Mouse (Mus musculus): Measurements from ENCODE around the gene Ddx41. TPM values are rescaled to one million over a fixed set of nuclear protein-coding genes. Genes with fewer than 3 reads are reported as not detected.
A peak's percentile ranks its signal among the peaks of the same experiment; 100 is the strongest.

The Ddx41 gene
- polyA plus RNA-seq, 3 experiments from 2014 or later: 41.7 to 61.0 (median 54.6) TPM

DNA sequence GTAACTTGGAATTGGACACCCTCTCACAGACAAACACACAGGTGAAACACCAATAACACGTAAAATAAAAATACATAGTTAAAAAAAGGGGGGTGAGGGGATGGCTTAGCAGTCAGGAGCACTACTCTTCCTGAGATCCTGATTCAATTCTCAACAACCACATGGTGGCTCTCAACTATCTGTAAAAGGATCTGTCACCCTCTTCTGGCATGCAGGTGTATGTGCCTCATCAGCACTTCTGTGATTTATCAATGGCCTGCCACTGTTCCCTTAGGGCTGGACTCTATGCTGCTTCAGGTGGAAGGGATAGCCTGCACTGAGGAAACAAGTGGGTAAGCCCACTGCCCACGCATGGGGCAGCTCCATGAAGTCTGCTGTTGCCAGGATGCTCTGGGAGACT is 4.5 kb upstream of the Ddx41 start:
- ATAC-seq: no peak

DNA sequence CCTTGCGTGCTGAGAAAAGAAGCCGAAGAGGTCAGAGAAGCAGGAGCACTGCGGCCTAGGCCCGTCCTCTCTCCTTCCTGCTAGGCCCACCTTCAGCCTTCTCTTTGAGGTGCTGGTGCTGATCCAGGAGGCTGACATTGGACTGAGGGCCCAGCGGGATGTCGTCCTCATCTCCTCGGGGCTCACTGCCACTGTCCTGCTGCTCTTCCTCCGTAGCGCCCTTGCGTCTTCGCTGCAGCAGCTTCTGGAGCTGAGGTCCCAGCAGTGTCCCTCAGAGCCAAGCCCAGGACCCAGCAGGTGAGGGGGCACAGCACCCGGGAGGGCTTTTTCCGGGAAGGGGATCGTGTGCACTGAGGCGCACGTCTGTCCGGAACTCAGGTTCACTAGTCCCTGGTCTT is 663 bp downstream of the Ddx41 start:
- ATAC-seq: no peak

DNA sequence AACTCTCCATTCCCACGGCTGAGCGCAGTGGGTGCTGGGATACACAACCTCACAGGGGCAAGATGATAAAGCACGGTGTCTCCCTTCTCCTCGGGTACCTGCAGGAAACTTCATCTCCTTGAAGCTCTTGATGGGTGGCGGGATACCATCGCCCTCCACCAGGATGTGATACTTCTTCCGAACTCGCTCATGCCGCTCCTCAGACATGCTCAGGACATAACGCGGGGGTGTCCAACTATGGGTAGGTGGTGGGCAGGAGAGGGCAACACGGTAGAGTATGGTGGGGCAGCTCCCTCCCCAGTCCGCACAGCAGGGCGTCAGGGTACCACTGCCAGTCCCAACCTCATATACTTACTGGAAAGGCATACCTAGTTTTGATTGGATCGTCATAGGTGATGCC is 1.3 kb downstream of the Ddx41 start:
- ATAC-seq: no peak

DNA sequence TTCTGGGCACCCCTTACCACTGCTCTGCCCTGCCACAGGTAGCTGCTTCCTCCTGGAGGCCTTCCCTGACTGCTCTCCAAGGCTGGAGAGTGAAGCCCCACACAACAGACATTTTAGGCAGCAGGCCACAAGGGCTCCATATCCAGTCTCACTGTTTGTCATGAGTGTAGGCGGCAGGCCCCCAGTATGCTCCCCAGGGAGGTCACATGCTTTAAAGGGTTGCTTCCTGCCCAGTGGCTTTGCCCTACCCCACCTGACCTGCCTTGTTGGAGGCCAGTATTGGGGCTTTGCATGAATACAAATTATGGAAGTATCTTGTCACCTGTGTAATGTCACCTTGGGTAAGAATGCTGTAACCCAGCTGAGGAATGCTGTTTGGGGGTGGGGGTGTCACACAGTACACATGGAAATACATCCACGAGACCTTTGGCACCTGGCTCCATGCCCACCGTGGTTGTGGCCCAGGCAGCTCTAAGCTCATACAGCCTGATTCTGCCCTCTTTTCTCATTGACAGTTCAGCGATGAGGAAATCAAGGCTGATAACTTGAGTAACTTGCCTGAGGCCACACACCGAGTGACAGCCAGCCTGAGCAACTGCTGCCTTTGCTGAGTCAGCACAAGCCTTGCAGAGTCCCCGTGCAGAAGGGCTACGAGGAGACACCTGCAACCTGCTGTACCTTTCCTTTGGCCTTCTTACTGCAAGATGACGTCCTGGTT is 7.1 kb downstream of the Ddx41 start, which contains the start of gene Dok3:
Gene Dok3, minus strand, starts transcription at position 99 of the 718 bp plus-strand sequence.
- no peak for ATAC-seq

DNA sequence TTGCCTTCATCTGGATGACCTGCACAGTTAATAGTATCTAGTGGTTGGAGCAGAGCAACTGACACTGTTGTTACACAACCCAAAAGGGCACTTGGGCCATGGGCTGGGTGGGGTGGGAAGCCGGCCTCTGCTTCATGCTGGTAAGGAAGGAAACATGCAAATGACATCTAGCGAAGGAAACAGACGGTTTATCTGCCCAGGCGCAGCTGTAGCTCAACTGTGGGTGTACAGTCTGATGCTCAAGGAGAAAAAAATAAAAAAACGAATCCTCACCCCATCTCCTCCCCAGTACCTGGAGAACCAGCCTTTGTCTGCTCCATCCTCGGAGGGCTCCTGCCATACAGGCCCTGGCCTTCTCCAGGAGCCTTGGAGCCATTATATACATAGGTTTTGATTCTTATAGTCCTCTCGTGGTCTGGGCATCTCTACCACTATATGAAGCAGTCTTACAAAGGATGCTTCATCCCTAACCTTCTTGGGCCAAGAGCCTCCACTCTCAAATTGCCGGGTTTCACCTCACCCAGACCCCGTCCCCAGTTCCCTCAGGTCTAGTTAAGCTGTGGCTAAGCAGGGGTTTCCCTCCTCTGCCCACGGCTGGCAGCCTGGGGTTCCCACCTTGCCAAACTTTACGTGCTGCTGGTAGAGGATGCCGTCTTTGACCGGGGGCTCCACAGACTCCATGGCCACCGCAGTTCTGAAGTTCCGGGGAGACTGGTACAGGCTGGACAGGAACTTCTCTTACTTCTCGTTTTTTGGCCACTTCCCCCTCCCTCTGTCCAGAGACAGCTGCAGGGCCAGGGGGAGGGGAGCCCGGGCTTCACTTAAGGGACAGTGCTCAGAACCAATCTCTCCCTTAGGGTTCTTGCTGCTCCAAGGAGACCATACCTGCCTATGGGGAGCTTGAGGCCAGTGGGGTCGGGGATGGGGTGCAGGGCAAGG is 8.4 kb downstream of the Ddx41 start:
- ATAC-seq: no peak

DNA sequence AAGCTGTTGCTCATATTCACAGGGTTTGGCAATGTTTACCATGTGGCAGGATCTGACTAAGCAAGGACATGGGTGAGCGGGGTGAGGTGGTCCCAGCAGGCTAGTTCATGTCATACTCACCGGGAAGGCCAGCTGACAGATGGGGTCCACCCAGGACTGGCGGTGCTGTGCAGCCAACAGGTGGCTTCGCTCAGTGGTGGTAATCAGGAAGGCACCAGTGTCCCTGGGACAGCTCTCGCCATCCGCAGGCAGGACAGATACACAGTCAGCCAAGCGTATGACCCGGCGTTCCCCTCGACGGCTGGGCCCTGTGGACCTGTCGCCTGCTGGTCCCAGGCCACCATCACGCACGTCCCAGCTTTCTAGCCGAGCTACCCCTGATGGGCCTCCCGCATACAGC is 9.2 kb downstream of the Ddx41 start:
- ATAC-seq: no peak

DNA sequence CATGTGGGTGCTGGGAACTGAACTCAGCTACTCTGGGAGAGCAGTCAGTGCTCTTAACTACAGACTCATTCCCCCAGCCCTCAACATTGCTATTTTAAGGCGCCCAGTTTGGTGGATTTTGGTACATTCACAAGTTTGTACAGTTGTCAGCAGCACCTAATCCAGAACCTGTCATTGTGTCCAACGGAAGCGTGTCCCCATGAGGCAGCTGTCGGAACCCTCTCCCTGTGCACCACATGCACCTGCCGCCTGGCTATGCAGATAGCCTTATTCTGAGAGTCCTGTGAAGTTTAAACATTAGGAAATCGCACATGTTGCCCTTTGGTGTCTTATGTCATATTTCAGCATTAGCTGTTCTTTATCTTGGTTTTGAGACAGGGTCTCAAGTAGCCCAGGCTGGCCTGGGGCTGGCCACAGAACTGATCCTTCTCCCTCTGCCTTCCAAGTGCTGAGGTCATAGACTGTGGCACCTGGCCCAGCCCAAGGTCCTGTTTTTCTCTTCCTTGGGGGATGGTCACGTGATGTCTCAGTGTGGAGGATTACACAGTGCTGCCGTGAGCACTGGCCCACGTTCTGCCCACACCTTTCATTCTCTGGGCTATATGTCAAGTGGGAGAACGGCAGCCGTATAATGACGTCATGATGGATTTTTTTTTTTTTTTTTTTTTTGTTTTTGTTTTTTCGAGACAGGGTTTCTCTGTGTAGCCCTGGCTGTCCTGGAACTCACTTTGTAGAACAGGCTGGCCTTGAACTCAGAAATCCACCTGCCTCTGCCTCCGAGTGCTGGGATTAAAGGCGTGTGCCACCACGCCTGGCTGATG is 10.5 kb downstream of the Ddx41 start:
- ATAC-seq: no peak

DNA sequence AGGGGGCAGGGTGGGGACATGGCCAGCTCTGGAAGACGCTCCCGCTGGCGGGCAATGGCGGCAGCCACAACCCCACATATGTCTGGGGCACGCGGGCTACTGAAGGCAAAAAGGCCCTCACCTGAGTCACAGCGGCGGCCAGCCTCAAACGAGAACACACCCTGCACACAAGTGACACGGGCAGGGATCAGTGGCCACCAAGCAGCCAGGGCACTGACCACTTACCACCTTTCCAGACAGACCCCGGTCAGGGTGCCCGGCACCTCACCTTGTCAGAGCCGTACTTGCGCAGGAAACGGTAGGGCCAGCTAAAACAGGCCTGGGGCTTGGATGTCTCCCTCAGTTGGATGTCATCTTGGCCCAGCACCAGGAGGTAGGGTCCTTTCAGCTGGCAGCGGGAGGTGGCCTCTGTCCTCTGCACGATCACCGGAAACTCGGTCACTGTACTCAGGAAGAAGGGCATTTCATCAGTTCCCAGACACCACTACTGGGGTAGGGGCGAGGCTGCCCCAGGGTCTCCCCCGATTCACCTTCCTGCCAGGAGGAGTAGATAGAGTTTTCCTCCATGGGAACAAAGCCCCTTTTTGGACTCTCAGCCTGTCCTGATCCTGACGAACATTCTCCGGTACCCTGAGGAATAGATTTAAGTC is 12.4 kb downstream of the Ddx41 start:
- ATAC-seq: no peak

DNA sequence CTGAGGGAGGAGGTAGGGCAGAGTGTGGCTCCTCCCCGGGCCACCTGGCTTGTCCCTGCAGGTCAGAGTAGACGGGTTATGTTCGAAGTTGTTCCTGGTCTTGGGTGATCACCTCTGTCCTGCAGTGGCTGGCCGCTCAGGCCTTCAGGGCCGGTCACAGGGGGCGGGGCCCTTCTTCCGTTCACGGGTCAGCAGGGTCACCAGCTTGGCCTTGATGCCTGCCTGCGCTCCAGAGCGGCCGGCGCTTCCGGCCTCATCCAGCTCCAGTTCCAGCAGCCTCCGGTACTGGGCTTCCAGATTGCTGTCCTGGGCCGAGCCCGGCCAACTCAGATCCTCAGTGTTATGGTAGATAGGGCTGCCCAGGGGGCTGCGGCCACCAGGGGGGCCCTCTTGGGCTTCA is 13.2 kb downstream of the Ddx41 start:
- ATAC-seq: no peak

DNA sequence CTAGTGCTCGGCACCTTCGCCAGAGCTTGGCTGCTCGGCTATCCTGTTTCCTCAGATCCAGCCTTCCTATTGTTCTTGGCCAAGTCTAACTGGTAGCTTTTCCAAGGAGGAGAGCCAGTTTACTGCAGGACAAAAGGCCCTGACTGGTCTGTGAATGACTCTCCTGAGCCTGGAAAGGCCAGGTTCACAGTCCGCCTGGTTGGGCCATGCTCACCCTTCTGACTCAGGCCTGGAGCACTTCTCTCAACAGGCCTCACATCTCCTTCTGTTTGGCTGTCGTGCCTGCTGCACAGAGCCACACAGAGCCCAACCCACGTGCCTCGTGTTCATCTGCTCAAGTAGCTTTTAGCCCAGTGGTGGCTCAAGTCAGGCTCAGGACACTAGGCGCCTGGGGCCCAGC is 13.7 kb downstream of the Ddx41 start:
- ATAC-seq: no peak

DNA sequence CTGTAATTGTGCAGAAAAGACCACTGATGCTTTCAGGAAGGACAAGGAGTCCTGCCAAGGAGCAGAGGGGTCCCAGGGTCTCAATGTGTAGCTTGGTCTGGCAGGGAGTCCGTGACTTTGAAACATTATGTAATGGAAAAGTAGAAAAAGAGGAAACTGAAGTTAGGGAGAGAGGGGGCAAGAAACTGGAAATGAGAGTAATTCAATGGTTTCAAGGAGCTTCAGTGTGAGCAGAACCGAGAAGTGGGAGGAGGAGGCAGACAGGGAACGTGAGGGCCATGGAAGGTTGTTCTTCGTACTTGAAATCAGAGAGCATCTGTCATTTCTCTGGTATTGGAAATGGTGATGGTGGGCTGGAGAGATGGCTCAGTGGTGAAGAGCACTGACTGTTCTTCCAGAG is 16.9 kb downstream of the Ddx41 start:
- no peak for ATAC-seq

DNA sequence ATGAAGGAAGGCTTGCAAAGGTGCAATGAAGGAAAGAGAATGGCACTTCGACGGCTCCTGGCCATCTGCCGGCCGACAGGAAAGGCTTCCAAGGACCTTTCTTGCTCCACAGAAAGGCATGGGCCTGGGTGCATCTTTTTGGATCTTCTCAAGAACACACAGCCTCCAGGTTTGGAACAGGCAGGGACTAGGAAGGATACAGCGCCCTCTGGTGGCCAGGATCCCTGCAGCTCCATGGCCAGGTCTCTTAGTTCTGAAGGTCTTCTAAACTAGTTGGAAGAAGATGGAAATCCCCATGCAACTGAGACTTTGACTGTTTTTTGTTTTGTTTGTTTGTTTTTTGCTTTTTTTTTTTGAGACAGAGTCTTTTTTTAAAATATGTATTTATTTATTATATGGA is 19.5 kb downstream of the Ddx41 start:
- ATAC-seq: peak; percentile 35

DNA sequence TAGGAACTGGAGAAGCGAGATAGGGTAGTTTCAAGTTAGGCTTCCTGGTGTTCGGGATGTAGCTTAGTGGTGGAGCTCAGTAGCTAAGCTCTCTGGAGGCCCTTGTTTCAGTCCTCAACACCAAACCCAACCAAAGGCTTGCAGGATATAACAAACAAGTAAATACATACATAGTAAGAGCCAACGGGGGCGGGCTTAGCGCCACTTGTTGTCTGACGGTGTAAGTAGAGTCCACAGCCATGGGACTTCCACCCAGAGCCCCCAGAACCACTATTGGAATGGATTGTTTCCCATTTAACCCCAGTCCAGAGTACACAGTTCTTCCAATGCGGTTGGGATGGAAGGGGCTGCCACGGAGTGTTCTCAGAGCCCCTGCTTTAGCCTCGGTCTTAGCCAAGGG is 22.6 kb downstream of the Ddx41 start:
- no peak for ATAC-seq

DNA sequence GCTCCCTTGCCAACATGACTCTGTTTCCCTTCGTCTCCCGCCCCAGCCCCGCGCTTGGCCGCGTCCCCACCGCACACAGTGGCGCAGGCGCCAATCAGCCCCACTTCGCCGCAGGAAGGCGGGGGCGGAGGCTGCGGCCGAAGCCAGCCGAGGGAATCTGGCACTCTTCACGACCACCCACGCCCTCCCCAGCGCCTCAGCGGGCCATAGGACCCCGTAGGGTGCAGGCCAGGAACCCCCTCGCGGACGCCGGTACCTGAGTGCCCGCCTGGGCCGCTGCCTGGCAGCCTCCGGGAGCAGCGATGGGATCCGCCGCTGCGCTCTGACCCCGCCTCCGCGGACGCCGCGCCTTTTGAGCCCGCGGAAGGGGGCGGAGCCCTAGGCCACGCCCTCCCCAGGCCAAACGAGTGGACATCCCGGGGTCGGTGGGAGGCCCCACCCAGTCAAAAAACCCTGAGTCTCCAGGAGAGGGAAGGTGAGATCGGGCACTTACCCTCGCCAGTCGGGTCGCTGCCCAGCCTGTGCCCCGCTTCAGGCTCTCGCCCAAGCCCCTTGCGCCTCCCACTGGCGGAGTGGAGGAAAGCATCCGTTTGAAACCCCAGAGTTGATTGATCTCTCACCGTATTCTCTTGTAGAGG is 23.2 kb downstream of the Ddx41 start, which contains the start of gene Pdlim7:
Gene Pdlim7, minus strand, starts transcription at position 566 of the 638 bp plus-strand sequence.
- ATAC-seq: peak; percentile 83

DNA sequence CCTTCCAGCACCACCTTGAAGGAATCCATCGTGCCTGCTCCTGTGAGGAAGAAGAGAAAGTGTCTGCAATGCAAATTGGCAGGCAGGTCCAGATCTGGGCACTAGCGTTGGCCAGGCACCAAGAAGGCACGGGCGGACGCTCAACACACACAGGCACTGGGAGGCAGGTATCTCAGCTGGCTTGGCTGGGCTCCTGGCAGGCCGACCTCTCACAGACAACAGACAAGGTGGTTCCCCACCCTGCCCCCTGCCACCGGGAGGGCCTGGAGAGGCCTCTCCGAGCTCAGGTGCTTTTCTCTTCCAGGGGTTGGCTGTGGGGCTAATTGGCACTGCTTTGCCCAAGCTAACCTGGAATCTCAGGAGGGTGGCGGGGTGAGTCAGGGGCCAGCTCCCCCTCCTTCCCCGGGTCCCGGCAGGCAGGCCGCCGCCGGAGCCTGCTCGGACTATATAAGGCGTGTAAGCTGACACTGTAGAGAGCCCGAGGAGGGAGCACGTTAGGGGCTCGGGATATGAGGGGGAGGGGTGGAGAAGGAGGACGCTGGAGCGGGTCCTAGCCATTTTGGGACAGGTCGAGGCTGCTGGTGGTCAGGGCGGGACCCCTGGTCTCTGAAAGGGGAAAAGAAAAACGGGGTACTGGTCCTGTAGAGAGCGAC is 24.0 kb downstream of the Ddx41 start:
- no peak for ATAC-seq

DNA sequence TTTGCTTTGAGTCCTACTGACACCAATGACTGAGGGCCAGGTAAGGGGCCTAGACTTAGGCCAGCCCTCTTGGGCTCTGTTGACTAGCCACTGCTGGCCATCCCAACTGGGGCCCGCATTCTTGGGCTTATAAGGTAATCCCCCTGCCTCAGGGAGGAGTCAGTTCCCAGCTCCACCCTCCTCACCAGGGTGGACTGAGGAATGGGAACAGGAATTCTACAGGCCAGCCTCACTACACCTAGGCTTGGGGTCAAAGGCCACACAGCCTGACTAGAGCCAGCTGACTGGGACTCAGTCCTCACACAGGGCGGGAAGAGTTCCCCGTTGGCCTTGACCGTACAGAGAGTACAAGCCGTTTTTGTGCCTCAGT is 25.0 kb downstream of the Ddx41 start:
- no peak for ATAC-seq

DNA sequence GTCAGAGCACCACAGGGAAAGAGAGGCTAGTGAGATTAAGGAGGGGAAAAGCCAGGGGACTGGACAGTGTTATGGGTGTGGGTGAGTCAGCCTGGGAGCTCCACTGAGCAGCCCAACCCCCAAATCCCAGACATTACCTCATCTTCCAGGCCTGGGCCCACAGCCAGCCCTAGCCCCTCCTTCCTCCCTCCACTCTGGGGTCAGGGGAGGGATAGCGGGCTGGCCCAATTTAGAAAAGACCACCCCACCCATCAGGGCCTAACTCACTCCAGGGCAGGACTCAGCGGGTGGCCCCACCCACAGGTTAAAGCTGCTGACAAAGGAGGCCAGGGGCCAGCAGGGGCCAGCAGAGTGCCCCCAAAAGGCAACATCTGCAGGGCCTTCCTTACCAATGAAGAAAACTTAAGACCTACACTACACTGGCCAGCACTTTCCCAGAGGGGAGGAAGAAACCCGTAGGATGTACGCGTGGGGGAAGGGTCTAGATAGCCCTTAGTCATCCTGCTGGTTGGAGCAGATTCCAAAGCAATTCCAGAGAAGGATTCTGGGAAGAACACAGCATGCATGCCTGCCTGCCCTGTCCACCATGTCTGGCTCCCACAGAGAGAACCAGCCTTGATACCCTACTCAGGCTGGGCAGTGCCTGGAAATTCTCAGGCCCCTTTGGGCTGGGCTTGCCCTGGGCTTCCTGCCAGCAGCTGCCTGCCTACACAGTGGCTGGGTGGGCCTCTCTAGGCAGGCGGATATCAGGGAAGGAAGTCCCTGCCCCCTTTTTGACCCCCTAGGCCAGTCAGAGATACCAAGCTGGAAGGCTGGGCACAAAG is 25.6 kb downstream of the Ddx41 start:
- ATAC-seq: no peak

DNA sequence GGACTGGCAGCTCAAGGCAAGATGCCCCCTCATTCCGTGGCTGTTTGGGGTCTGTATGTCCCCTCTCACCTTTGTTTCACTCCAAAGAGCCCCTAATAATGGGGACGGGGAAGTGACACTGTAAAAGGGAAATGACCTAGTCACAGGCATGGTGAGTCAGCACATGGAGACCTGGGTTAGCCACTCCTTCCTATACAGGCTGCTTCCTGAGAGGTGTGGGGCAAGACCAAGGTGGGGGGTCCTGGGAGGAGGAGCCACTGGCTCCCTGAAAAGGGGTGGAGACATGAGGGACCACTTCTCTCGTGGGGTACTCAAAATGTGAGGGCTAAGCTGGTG is 26.2 kb downstream of the Ddx41 start:
- no peak for ATAC-seq

DNA sequence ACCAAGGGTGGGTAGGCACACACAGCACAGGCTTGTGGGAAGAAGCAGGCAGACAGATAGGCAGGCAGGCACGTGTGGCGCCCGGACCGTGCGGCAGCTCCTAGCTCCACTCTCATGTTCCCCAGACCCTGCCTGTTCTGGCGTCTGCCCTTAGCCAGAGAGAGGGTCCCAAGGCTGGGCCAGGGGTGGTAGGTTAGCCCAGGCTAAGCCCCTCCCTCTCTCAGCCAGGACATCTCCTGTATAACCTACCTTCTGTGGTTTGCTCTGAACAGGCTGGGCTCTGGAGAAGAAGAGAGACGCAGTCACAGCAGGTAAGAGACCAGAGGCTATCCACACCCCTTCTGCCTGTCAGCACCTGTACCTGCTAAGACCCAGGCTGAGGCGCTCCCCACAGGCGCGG is 27.9 kb downstream of the Ddx41 start:
- ATAC-seq: no peak

DNA sequence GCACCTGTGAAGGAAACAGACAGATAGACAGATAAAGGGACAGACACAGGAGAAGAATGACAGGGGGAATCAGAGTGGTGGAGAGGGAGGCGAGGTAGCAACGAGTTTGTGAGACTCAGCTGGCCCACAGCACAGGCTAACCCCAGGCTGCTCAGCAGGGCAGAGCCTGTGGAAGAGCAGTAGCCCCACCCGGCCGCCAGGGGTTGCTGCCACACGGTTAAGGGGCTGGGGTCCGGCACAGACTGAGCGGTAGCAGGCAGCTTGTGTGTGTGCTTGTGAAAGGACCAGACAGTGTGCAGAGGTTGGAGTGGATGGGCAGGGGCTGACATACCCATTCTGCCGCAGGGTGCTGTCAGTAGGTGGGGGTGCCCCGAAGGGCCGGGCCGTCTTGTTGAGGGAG is 28.6 kb downstream of the Ddx41 start:
- ATAC-seq: no peak

DNA sequence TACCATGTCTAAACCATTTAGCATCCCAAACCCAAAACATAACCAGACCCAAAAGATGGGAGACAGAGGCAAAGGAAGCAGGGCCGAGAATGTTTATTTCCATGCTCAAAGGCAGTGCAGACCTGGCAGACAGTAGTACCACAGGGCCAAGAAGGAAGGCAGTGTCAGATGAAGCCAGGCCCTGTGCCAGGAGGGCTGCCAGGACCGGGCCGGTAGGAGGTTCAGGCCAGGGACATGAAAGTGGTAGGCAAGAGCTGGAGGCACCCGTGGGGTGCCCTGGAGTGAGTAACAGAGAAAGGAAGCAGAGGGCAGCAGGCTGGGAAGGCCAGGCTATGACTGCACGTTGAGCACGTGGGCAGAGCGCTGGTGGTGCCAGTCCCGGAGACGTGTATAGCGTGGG is 29.8 kb downstream of the Ddx41 start:
- ATAC-seq: no peak
